Mouse (Mus musculus) limb, embryonic 15.5 days (tissue): ENCODE data around the gene Ttc30a1. TPM values are rescaled to one million over a fixed set of nuclear protein-coding genes. Genes with fewer than 3 reads are reported as not detected.
"Not testable (repeated sequence)": the region's sequence is repeated elsewhere in the genome, so short reads cannot be mapped to it uniquely, and the experiment has no call there.

ENCODE experiments used
- ATAC-seq: fragments of 200-750 bp; cut with Nextera tagmentation; 2 replicates; pipeline ENCODE4 v1.8.0; 2017; ENCODE audit warnings: low read depth, moderate TSS enrichment; ENCODE audit not compliant: insufficient number of reproducible peaks, low FRiP score, low TSS enrichment
- H3K27ac ChIP-seq: fragments of 300-500 bp; sonication (generic); 2 replicates; pipeline ENCODE4 v1.5.1; 2015; ENCODE audit warnings: moderate library complexity, mild to moderate bottlenecking, inconsistent platforms
- H3K27me3 ChIP-seq: fragments of 300-500 bp; sonication (generic); 2 replicates; pipeline ENCODE4 v1.6.1; 2015; ENCODE audit warnings: inconsistent platforms
- H3K36me3 ChIP-seq: fragments of 300-500 bp; sonication (generic); 2 replicates; pipeline ENCODE4 v1.6.1; 2015; ENCODE audit warnings: inconsistent platforms
- H3K4me1 ChIP-seq: fragments of 300-500 bp; sonication (generic); 2 replicates; pipeline ENCODE4 v1.6.1; 2015; ENCODE audit warnings: inconsistent platforms
- H3K4me2 ChIP-seq: fragments of 300-500 bp; sonication (generic); 2 replicates; pipeline ENCODE4 v1.6.1; 2015; ENCODE audit warnings: mild to moderate bottlenecking, inconsistent platforms
- H3K4me3 ChIP-seq: fragments of 300-500 bp; sonication (generic); 2 replicates; pipeline ENCODE4 v1.5.1; 2015; ENCODE audit warnings: mild to moderate bottlenecking, inconsistent platforms
- H3K9ac ChIP-seq: fragments of 300-500 bp; sonication (generic); 2 replicates; pipeline ENCODE4 v1.6.1; 2015; ENCODE audit warnings: inconsistent platforms
- H3K9me3 ChIP-seq: fragments of 300-500 bp; sonication (generic); 2 replicates; pipeline ENCODE4 v1.6.1; 2016; ENCODE audit warnings: inconsistent platforms
- WGBS: fragments of 180-500 bp; shearing (Covaris S2); methylation state at CpG from one replicate; pipeline ENCODE4 v1.1.7; 2015; 5-methylcytosine and 5-hydroxymethylcytosine counted together
- polyA plus RNA-seq: library from polyadenylated mRNA; unstranded; fragments of >200 nt; fragmentation: Nextera tagmentation; extraction: Ambion mirVana; gene quantifications from 2 replicates; pipeline ENCODE4 v1.2.1, GENCODE M21; 2015

Gene Ttc30a1
- polyA plus RNA-seq, 1 experiment from 2014 or later: 6.3 TPM

DNA sequence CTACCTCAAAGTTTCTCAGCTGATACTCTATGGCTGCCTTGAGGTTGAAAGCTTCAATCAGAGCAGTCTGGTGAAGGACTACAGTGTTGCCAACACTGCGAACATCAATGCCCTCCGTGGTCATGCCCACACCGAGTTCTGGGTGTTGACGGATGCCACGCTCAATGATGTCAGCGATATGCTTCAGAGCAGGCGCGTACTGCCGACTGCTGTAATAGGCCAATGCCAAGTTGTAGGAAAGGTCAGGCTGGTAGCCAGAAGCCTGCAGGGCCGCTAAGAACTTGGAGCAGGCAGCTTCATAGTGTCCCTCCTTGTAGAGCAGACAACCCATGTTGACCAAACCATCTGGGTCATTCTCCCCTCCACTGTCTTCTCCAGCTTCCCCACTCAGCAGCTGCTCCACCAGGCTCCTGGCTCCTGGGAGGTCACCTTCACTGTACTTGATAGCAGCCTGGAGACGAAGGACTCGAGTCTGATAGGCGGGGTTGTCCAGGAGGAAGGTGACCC, 781 bp downstream of the Ttc30a1 start:
- not testable (repeated sequence) for H3K9ac ChIP-seq

DNA sequence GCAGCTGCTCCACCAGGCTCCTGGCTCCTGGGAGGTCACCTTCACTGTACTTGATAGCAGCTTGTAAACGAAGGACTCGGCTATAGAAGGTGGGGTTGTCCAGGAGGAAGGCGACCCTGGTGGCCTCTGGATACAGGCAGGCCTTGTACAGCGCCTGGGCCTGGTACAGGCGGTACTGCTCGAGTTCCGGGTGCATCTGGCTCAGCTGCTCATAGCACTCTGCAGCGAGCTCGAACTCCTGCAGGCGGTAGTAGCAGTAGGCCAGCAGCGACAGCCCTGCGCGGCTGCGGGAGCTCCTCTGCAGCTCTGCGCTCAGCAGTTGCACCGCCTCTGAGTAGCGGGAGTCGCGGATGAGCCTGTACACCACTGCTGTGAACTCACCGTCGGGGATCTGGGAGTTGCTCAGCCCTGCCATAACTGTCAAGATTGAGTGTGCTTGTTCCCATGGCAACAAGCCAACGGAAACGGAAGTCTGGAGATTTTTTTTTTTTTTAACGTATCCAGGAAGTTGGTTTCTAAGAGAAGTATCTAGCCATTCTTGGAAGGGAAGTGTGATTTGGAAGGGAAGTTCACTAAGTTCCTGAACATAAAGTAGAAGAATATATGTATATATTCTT, 3.9 kb downstream of the Ttc30a1 start, which contains the start of gene Ttc30a2:
Gene Ttc30a2 (minus strand): TSS at position 419 of the 617 bp plus-strand sequence.
- not testable (repeated sequence) for H3K4me3 ChIP-seq, H3K9ac ChIP-seq, H3K36me3 ChIP-seq, H3K27me3 ChIP-seq, ATAC-seq, H3K4me1 ChIP-seq, H3K27ac ChIP-seq, H3K9me3 ChIP-seq, H3K4me2 ChIP-seq
- WGBS: 35% methylated on average over 17 of the region's 24 CpGs

More for the DNA sequence above, 781 bp downstream of the Ttc30a1 start:
- H3K4me3 ChIP-seq: peak overlapping the region; percentile 56
- ATAC-seq, H3K9me3 ChIP-seq, H3K27me3 ChIP-seq, H3K36me3 ChIP-seq, H3K27ac ChIP-seq, H3K4me1 ChIP-seq: not testable (repeated sequence)
- WGBS: 96% methylated on average over 13 of the region's 13 CpGs
- H3K4me2 ChIP-seq: peak overlapping the region; percentile 64

GRCm38 (mm10) chr2:75976070-75976469, 5.7 kb downstream of the Ttc30a1 start:
- WGBS: 73% methylated on average over 2 of the region's 2 CpGs
- H3K9me3 ChIP-seq, H3K9ac ChIP-seq, H3K36me3 ChIP-seq, H3K27me3 ChIP-seq, H3K4me3 ChIP-seq, ATAC-seq, H3K4me2 ChIP-seq, H3K27ac ChIP-seq, H3K4me1 ChIP-seq: not testable (repeated sequence)

GRCm38 (mm10) chr2:75974131-75974530, 7.6 kb downstream of the Ttc30a1 start:
- no peak overlapping the region for H3K4me2 ChIP-seq
- no peaks in the 10 kb centered on the region for H3K36me3 ChIP-seq
- no peaks in the 10 kb centered on the region for H3K4me1 ChIP-seq
- no peaks in the 10 kb centered on the region for H3K27me3 ChIP-seq
- 69% methylated on average over 9 of the region's 9 CpGs for WGBS
- no peak overlapping the region for H3K27ac ChIP-seq
- no peak overlapping the region for H3K9ac ChIP-seq
- no peak for ATAC-seq
- no peaks in the 10 kb centered on the region for H3K9me3 ChIP-seq
- H3K4me3 ChIP-seq: no peak overlapping the region

- ATAC-seq: no peak
- peak overlapping the region; percentile 40 for H3K4me2 ChIP-seq
- H3K9ac ChIP-seq: no peak overlapping the region
- peaks cover 26% of the 10 kb centered on the region for H3K4me1 ChIP-seq
- no peaks in the 10 kb centered on the region for H3K36me3 ChIP-seq
- H3K27me3 ChIP-seq: peaks cover 4% of the 10 kb centered on the region; the same call in 1 of the 2 replicates
- H3K9me3 ChIP-seq: no peaks in the 10 kb centered on the region
- peak overlapping the region; percentile 14 for H3K4me3 ChIP-seq
- 14% methylated on average over 5 of the region's 5 CpGs for WGBS
- H3K27ac ChIP-seq: peak overlapping the region; percentile 28
These were observed 16.8 kb downstream of the Ttc30a1 start for GRCm38 (mm10) chr2:75964972-75965371.

DNA sequence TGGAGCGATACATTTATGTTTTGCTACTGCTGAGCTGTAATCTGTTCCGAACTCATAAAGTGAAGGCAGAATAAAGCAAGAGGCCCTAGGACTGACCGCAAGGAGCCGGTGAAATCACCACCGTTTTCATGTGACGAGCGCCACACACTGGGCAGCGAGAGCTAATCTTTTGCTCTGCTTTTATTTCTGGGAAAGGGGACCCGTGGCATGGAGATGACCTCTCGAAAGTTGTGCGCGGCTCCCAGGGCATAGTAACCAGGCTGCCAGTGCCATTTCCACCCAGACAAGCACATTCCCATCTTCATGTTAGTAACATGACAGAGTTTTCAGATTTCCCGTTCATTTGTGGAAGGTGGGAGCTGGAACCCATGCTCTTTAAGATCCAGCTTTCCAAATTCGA, 17.3 kb downstream of the Ttc30a1 start:
- peaks cover 31% of the 10 kb centered on the region for H3K4me1 ChIP-seq
- H3K27ac ChIP-seq: peak overlapping the region; percentile 28

DNA sequence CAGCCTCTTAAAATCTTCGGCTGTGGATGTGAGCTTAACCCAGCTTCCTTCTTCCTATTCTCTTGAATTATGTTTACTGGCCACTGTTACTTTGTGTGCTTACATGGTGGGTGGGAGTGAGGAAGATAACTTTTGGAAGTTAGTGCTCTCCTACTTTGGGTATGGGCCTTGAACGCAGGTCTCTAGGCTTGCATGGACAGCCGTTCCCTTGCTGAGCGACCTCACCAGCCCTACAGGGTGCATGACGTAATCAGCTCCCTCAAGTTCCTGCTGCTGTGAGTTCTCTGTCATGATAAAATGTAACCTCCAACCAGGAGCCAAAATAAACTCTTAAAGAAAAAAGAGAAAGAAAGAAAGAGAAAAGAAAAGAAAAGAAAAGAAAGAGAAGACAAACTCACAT, 17.7 kb downstream of the Ttc30a1 start:
- Histone ChIP-seq H3K36me3 (no peaks in the 10 kb centered on the region), H3K9ac (no peak overlapping the region), H3K4me1 (peaks cover 35% of the 10 kb centered on the region), H3K4me3 (no peak overlapping the region), H3K27me3 (peaks cover 4% of the 10 kb centered on the region; the same call in 1 of the 2 replicates), H3K9me3 (no peaks in the 10 kb centered on the region), H3K27ac (peak overlapping the region; percentile 28; the same call in 1 of the 2 replicates), H3K4me2 (peak overlapping the region; percentile 40)
- ATAC-seq: no peak
- WGBS: 46% methylated on average over 5 of the region's 5 CpGs

More for the DNA sequence above, 17.3 kb downstream of the Ttc30a1 start:
- Histone ChIP-seq H3K4me2 (peak overlapping the region; percentile 40), H3K9ac (no peak overlapping the region), H3K9me3 (no peaks in the 10 kb centered on the region), H3K27me3 (peaks cover 4% of the 10 kb centered on the region; the same call in 1 of the 2 replicates), H3K4me3 (peak overlapping the region; percentile 14), H3K36me3 (no peaks in the 10 kb centered on the region)
- no peak for ATAC-seq
- WGBS: 14% methylated on average over 14 of the region's 14 CpGs

DNA sequence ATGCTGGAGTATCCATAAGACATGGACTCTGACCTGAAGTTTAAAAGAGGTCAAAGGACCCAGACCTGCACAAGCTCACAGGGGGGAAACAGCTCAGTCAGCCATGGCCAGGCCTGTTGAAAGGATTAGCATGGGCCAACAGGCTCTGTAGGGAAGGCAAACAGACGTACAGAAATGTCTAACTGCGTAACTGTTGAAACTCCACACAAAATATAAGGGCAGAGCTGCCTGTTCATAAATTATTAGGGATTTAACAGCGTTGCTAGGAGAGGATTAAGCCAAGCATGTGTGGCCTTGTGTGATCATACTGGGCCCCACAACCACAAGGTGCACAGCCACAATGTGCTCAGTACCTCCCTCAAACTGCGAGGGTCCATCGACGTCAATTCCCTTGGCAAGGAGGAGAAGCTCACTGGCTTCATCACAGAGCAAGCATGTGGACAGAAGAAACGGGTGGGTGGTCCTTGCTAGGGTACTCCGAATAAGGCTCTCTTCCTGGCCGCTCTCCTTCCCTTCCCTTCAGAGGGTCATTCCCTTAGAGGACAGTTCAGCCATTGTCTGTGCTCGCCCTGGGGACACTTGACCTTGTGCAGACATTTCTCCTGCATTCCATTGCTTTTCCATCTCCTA, 18.4 kb downstream of the Ttc30a1 start:
- Histone ChIP-seq H3K27me3 (peaks cover 4% of the 10 kb centered on the region; the same call in 1 of the 2 replicates), H3K27ac (peak overlapping the region; percentile 59; the same call in 1 of the 2 replicates), H3K4me1 (peaks cover 42% of the 10 kb centered on the region), H3K4me3 (no peak overlapping the region), H3K9me3 (no peaks in the 10 kb centered on the region), H3K36me3 (no peaks in the 10 kb centered on the region), H3K4me2 (no peak overlapping the region), H3K9ac (no peak overlapping the region)
- WGBS: 56% methylated on average over 10 of the region's 10 CpGs
- ATAC-seq: no peak

DNA sequence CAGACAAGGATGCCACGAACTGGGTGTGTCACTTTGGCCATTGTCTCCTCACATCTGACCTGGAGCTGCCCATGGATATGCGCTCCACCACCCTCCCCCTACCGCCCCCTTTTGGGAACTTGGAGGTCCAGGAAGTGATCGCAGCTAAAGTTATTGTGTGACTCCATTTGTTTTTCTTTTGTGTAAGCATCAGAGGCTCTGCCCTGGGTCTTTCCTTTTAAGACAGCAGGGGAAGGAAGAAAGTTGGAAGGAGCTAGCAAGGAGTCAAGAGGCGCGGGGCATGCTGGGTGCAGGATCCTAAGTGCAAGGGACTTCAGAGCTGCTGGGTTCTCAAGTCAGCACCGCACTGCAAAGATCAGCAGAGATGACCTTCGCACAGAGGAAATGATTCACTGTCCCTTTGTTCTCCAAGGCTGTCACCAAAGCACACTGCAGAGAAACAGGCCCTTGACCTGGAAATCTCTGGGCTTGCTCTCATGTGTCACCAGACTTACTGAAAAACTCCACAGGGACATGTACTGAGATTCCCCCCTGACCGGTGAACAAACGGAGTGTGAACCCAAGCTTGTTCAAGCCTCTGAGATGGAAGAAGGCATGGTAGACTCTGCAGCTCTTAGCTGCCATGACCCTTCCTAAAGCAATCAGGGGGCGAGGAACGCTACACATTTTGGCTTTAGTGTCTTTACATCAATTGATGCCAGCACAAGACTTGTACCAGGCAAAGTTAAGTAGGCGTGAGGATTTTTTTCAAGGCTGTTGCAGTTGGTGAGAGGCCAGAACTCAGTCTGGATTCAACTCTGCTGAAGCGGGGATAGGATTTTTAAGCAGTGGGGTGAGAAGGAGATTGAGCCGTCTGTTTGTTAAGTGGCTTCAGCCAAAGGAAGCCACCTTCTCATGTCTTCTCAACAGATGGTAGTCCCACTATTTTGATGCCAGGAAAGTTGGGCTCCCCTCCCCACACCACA, 21.1 kb downstream of the Ttc30a1 start:
- ATAC-seq: no peak
- H3K9ac ChIP-seq: no peak overlapping the region
- no peaks in the 10 kb centered on the region for H3K36me3 ChIP-seq
- peaks cover 52% of the 10 kb centered on the region for H3K4me1 ChIP-seq
- peak overlapping the region; percentile 87 for H3K27ac ChIP-seq
- 39% methylated on average over 15 of the region's 15 CpGs for WGBS
- 0 out of 2 replicates have a peak overlapping the region, but pooled peaks have one; percentile 18 for H3K4me3 ChIP-seq
- peaks cover 3% of the 10 kb centered on the region; the same call in 1 of the 2 replicates for H3K27me3 ChIP-seq
- no peaks in the 10 kb centered on the region for H3K9me3 ChIP-seq
- peak overlapping the region; percentile 44 for H3K4me2 ChIP-seq

GRCm38 (mm10) chr2:75959850-75960365, 21.9 kb downstream of the Ttc30a1 start:
- H3K4me1 ChIP-seq: peaks cover 51% of the 10 kb centered on the region
- H3K4me2 ChIP-seq: peak overlapping the region; percentile 44
- peak overlapping the region; percentile 18 for H3K4me3 ChIP-seq
- peak overlapping the region; percentile 87 for H3K27ac ChIP-seq
- peak; percentile 87 for ATAC-seq
- WGBS: 8% methylated on average over 15 of the region's 15 CpGs
- no peaks in the 10 kb centered on the region for H3K9me3 ChIP-seq
- no peaks in the 10 kb centered on the region for H3K36me3 ChIP-seq
- peaks cover 4% of the 10 kb centered on the region; the same call in 1 of the 2 replicates for H3K27me3 ChIP-seq
- H3K9ac ChIP-seq: no peak overlapping the region

DNA sequence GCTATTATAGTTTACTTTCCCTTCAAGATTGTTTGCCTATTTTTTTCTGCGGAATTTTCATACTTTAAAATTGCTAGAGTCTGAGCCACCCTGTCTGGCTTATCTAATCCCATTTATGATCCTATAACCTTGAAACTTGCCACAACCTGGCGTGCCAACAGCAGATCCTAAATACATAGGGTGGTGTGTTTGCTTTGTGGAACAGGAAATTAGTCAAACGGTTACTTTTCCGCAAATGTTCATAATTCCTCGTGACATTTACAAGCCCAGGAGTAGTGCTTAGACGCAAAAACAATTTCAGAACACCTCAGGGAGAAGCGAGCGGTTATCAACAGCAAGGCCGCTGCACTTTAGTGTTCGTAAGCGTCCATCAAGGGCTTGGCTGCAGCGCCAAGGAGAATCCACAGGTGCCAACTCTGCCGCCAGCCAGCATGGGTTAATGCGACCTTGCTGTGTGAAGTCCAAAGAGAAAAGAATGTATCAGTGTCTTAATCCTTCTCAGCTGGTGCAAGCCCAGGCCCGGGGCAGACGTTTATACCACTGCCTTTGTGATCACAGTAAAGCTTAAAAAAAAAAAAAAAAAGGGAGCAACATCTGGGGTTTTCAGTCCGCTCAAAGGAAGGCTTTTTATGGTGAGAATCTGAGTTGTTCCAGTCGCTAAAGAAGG, 22.5 kb downstream of the Ttc30a1 start:
- Histone ChIP-seq H3K4me1 (peaks cover 45% of the 10 kb centered on the region), H3K4me2 (peak overlapping the region; percentile 44)
- peak; percentile 54 for ATAC-seq

More for the DNA sequence above, 22.5 kb downstream of the Ttc30a1 start:
- Histone ChIP-seq H3K27ac (peak overlapping the region; percentile 87), H3K9me3 (no peaks in the 10 kb centered on the region), H3K27me3 (peaks cover 4% of the 10 kb centered on the region; the same call in 1 of the 2 replicates), H3K9ac (no peak overlapping the region), H3K4me3 (peak overlapping the region; percentile 18), H3K36me3 (no peaks in the 10 kb centered on the region)
- WGBS: 8% methylated on average over 18 of the region's 18 CpGs
